Mouse (Mus musculus) B cell, adult 2 months (primary cell): ENCODE measurements around the gene Abca8a.
"Not testable (repeated sequence)": the region's sequence is repeated elsewhere in the genome, so short reads cannot be mapped to it uniquely, and the experiment has no call there.

Source experiments
- DNase-seq, 2 experiments: peaks; one replicate each; pipeline ENCODE4 v3.0.0; 2022

Gene Abca8a

DNA sequence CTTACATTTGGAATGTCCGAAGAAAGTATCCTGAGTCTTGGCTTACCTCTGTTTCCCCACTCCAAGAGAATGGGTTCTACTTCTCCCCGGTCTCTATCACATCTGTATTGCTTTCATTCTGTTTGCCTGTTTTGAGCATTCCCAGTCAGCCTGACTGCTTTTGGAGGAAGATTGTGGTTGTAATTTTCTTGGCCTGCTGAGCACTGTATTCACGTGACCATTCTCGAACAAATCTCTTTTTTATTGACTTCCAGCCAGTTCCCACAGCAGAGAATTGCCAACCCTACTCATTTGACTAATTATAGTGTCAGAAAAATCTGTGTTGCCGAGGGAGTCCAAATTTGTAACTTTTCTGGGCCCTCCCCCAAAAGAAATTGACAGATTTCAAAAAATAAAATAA is at the start of gene Abca8a:
Abca8a (minus strand) TSS at position 121 of the 400 bp plus-strand sequence.
- DNase-seq = no peak

- no peak for DNase-seq
Measured at GRCm38 (mm10) chr11:110145421-110145820, 49.6 kb upstream of the Abca8a start.

DNA sequence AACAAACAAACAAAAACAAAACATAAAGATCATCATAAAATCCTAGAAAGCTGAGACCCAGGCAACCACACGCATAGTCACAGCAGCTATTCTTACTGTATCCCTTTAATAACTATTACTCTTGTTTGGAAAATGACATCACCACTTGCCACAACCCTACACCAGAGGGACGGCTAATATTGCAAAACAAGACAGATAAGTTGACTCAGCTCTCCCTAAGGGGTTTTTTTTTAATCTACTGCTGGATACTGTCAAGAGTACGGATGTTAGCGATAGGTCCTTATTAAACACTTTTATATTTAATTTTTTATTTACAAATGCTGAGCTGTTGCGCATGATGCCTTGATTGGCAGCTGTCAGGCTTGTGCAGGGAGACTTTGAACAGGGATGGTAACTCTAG is 35.0 kb upstream of the Abca8a start:
- no peak for DNase-seq

DNA sequence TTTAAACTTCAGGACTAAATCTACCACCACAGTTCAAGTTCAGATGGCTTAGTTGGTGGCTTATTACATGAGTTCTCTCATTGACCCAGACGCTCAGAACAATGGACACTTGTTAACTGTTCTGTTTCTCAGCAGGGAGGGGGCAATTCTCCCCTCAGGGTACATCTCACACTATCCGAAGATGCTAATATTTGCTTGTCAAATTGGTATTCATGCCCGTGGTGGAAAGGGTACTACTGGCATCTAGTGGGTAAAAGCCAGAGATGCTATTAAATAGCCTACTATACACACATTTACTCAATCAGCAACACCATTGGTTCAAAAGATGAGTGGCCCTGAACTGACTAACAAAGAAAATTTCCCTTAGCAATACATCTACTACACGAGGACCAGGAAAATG is 15.4 kb upstream of the Abca8a start:
- no peak for DNase-seq

GRCm38 (mm10) chr11:110101437-110101836 is 5.7 kb upstream of the Abca8a start:
- no peak for DNase-seq

DNA sequence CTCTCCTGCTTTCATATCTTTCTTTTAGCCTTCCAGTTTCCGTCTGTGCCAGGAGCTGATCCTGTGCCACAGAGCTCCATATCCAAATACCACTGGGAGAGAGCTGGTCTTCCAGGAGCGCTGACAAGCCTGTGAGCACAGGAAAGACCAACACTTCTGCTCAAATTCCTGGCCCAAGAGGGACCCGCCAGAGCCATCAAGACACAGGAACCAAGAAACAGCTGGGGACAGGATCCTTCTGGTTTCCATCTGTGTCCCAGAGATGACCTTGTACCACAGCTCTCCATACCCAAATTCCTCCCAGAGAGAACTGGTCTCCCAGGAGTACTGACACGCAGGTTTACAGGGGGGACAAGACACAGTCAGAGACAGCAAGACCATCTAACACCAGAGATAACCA is 3.1 kb upstream of the Abca8a start:
- DNase-seq = no peak

GRCm38 (mm10) chr11:110097465-110097864 is 1.7 kb upstream of the Abca8a start:
- no peak for DNase-seq

- no peak for DNase-seq
Measured at GRCm38 (mm10) chr11:110094846-110095380, 865 bp downstream of the Abca8a start.

DNA sequence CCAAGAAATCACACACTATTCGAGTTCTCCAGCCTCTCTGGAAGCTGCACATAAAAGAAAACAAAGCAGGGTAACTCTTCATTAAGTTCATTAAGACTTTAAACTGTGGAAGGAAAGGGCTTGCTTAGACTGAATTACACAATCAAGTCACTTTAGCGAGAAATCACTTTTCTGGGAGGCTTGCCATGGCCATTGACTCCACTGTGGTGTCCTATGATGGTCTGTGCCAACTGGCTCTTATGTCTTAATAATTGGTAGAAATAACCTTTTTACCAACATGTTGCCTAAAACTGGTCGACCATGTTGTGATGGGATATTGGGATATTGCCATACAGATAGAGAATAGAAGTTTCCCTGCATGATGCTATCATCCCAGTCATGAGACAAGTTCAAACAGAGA is 1.5 kb downstream of the Abca8a start:
- DNase-seq = no peak

DNA sequence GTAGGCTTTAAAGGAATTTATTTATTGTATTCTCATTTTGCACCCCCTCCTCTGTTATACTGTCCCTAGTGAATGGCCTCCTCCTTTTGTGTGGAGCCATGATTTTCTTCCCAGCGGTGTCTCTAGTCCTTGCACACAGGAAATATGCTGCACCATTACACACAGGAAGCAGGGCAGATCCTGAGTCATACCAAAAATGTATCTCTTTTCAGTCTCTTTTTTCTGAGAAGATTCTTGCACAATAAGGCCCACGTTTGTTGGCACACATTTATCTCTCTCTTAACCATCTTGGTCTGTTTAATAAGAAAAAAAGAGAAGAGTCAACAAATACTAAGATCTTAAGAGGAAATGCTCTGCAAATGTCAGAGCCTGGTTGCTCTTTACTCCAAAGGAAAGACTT is 4.5 kb downstream of the Abca8a start:
- no peak for DNase-seq

DNA sequence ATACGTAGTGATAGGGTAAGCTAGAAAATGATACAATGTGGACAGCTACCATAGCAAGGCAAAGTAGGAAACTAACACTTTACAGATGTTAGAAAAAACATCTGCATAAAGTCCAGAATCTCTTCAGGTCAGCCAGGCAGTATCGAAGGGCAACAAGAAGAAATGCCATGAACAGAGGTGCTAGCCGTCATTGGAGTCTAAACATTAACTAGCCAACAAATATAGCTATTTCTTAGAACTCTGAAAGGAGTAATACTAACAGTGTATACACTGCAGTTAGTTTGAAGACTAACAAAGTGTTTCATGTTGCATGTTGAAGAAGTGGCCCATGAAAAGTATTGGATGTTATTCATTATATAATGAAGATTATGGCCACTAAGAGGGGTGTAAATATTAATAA is 23.6 kb downstream of the Abca8a start:
- DNase-seq = no peak

GRCm38 (mm10) chr11:110061032-110061431 is 34.7 kb downstream of the Abca8a start:
- DNase-seq = no peak

DNA sequence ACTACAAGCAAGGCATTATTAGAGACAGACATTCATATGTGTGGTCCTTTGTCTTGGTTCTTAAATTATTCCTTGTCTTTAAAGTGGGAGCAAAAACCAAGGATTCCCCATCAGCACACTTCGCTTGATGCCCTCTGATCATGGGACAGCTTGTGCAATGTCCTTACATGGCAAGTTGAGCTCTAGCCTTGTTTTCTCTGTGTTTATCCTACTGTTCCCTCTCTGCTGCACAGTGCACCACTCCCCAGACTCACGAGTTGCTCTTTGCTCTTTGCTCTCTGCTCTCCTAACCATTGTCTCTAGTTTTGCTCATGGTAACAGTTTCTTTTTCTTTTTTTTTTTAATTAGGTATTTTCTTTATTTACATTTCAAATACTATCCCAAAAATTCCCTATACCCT is 35.7 kb downstream of the Abca8a start:
- DNase-seq = no peak

DNA sequence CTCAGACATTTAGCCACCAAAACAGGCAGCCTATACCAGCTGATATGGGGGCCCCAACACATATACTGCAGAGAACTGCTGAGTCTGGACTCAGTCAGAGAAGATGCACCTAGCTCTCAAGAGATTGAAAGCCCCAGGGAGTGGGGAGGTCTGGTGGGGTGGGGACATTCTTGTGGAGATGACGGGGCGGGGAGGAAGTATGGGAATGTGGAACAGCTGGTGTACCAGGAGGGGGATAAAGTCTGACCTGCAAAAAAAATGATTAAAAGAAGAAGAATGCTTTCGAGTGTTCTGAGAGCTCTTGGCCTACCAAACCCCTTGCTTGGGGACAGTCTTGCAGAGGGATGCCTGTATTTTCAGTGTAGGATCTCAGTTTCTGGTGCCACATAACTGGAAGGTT is 42.1 kb downstream of the Abca8a start:
- no peak for DNase-seq

DNA sequence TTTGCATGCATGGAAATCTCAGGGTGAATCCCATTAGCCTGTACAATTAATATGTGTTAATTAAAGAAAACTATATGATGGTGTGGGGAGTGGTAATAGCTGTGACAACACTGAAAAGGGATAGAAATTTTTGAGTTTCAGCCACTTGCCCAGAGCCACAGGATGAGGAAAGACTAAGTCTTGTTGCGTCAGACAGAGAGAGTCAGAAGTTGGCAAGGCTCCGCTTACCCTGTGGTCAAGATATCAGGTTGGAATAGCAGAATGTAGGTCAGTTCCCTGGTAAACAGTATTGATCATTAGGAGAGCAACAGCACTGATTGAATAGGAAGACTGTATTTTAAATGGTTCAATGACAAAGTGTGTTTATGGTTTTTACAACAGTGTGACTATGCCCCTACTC is 58.0 kb downstream of the Abca8a start:
- no peak for DNase-seq

DNA sequence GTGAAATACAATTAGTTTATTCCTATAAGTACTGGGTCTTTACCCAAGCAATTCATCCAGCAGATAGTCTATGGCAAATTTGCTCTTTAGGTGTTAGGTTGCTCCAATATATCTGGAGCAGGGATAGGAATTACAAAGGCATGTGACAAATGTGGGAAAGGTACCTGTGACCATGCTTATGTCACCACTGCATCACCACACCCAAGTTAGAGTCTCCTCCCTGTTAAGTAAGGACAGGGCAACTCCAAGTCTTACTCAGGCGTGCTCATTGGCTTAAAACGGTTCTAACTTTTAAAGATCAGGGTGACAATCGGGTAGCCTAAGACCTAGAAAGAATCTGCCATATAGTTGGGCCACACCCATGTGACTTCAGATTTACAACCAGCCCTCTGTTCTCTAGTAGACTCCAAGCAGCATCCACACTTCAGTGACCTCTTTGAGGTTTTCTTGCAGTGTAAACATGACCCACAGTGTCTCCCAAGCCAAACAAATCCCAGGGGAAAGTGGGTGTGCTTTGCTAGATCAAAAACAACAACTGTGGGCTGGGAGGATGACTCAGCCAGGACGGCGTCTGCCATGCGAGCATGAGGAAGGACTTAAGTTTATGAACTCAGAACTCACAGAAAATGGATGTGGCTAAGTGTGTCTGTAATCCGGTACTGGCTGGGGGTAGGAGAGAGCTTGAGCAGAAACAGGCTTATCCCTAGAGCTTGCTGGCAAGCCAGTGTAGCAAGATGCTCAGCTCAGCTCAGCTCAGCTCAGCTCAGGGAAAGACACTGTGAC is 66.7 kb downstream of the Abca8a start:
- no peak for DNase-seq

GRCm38 (mm10) chr11:110010836-110011546 is 84.8 kb downstream of the Abca8a start:
- no peak for DNase-seq

DNA sequence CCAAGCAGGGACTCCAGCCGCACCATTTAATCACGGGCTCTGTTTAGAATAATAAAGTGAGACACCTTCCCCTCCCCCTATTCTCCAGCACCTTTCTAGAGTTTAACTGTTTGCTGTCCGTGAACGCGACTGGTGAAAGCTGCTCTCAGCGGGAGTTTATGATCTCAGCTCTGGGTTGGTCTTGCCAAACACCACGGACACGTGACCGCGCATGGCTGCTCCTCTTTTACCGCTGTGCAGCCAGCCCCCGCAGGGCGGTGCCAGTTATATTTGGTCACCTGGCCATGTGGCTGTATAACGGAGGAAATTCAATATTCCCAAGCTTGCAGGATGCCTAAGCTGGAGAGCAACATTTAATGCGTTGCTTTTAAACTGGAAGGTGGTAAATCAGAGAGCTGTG is 100.2 kb downstream of the Abca8a start, which contains the start of gene Abca8b:
Abca8b (minus strand) TSS at position 222 of the 400 bp plus-strand sequence.
- DNase-seq = peak; percentile 3 to 10

DNA sequence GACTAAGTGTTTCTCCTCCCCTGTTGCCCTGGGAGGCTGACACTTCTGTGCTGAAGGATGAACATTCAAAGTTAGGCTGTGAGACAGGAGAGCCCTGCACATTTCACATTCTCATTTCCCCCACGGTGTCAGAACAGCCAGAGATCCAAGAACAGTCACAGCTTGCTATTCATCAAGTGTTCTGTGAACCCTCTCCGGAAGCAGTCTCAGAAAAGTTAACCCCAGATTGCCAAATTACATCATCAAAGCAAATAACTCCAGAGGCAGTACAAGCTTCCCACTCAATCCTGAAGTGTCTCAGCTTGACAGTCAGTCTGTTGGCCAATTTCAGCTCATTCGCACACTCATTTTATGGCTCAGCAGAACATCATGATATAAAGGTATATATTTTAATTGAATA is 100.8 kb downstream of the Abca8a start:
- DNase-seq = no peak

GRCm38 (mm10) chr11:109994014-109994413 is 101.8 kb downstream of the Abca8a start:
- no peak for DNase-seq

GRCm38 (mm10) chr11:109991270-109991669 is 104.5 kb downstream of the Abca8a start:
- no peak for DNase-seq

GRCm38 (mm10) chr11:109990256-109990655 is 105.5 kb downstream of the Abca8a start:
- DNase-seq = no peak

GRCm38 (mm10) chr11:109988164-109988563 is 107.6 kb downstream of the Abca8a start:
- no peak for DNase-seq

GRCm38 (mm10) chr11:109987460-109988072 is 108.2 kb downstream of the Abca8a start:
- not testable (repeated sequence) for DNase-seq
